Mouse (Mus musculus): ENCODE data around the gene Fbxw18. TPM values are rescaled to one million over a fixed set of nuclear protein-coding genes. Genes with fewer than 3 reads are reported as not detected.

Fbxw18 gene
- under 1 TPM in 1 of 2 experiments, not detected in 1; 0.61 TPM for polyA plus RNA-seq (2017; shearing (Covaris generic))

GRCm38 (mm10) chr9:109702600-109702999 is at the start of gene Fbxw18:
Gene Fbxw18 (minus strand): TSS chr9:109702700.

GRCm38 (mm10) chr9:109745989-109746388 is 43.5 kb upstream of the Fbxw18 start, which contains the start of gene Fbxw26:
Gene Fbxw26 (minus strand): TSS chr9:109746089.

GRCm38 (mm10) chr9:109664552-109664951 is 37.9 kb downstream of the Fbxw18 start, which contains the start of gene Fbxw25:
Gene Fbxw25 (minus strand): TSS chr9:109664652.

Other genes with a start within 250 kb of the Fbxw18 start
- under 1 TPM in 1 of 2 experiments, not detected in 1; 0.51 TPM for gene Fbxw19, start 206.8 kb downstream of the Fbxw18 start, polyA plus RNA-seq (2017; shearing (Covaris generic))
- under 1 TPM in 1 of 2 experiments, not detected in 1; 0.38 TPM for gene Fbxw15, start 134.4 kb downstream of the Fbxw18 start, polyA plus RNA-seq (2017; shearing (Covaris generic))
- gene Fbxw24, start 76.6 kb downstream of the Fbxw18 start, polyA plus RNA-seq (2017; shearing (Covaris generic)) = under 1 TPM in 1 of 2 experiments, not detected in 1; 0.32 TPM
- not detected for gene Fbxw25, start 38.0 kb downstream of the Fbxw18 start, polyA plus RNA-seq (2017; shearing (Covaris generic))
- gene Fbxw26, start 43.4 kb upstream of the Fbxw18 start, polyA plus RNA-seq (2017; shearing (Covaris generic)) = under 1 TPM in 1 of 2 experiments, not detected in 1; 0.56 TPM
- not detected for gene Fbxw27, start 88.0 kb upstream of the Fbxw18 start, polyA plus RNA-seq (2017; shearing (Covaris generic))
- gene Spink8, start 109.6 kb upstream of the Fbxw18 start, polyA plus RNA-seq (2017; shearing (Covaris generic)) = 1 to 10 TPM in 1 of 2 experiments, not detected in 1; 1.0 TPM
- gene Nme6, start 130.0 kb upstream of the Fbxw18 start, polyA plus RNA-seq (2017; shearing (Covaris generic)) = 10 to 100 TPM; 11.3 to 17.9 TPM
- 1 to 10 TPM in 1 of 2 experiments, not detected in 1; 2.0 TPM for gene Camp, start 146.9 kb upstream of the Fbxw18 start, polyA plus RNA-seq (2017; shearing (Covaris generic))
- 10 to 100 TPM; 11.7 to 12.9 TPM for gene Cdc25a, start 172.9 kb upstream of the Fbxw18 start, polyA plus RNA-seq (2017; shearing (Covaris generic))
- gene Map4, start 228.8 kb upstream of the Fbxw18 start, polyA plus RNA-seq (2017; shearing (Covaris generic)) = 10 to 100 TPM; 66.9 to 67.0 TPM

Measured in inflammation-experienced regulatory T-cells (primary cell).